Mouse (Mus musculus): ENCODE measurements around the gene Clrn3.
A peak's percentile ranks its signal among the peaks of the same experiment; 100 is the strongest.

- TF ChIP-seq CTCF (IDR thresholded peaks at IDR 0.05; ENCODE audit: borderline replicate concordance, insufficient read depth, low read depth, low read length) (peak; percentile 53), POLR2A (IDR thresholded peaks at IDR 0.05; ENCODE audit: borderline replicate concordance, insufficient read depth, low read length) (no peak)
Observed at GRCm38 (mm10) chr7:135495303-135495702, 33.2 kb downstream of the Clrn3 start.

Measured in cerebellum, adult 2 months (tissue).